Comparison of ENCODE assay signal across 10 mouse cellular contexts in genomic region chr3:96098616-96099267, GRCm38 (mm10). TPM values are rescaled to one million over a fixed set of nuclear protein-coding genes. Genes with fewer than 3 reads are reported as not detected.
DNase-seq lines count a peak whose midpoint lies in the region; ATAC-seq and TF ChIP-seq lines count a peak whose summit lies in the region.
"Had no signal": no experiment of that assay in that cellular context is flagged by ENCODE, and none has a peak within 500 bp of the region (broad histone marks: within the 10 kb centered on the region; RNA-seq: fewer than 3 reads in every experiment).

No protein-coding gene starts in this region.

- no peak for ATAC-seq in monocyte, adult 5-6 weeks (replicated peaks; ENCODE audit: insufficient number of reproducible peaks, low FRiP score, low TSS enrichment, poor library complexity, severe bottlenecking)
- peak; percentile 88 for ATAC-seq in stomach, postnatal 0 days (ENCODE audit: low FRiP score, low TSS enrichment)
- no peak for ATAC-seq in inflammation-experienced regulatory T-cells, adult 6 months

- no peaks in the 10 kb centered on the region for H3K36me3 ChIP-seq in stomach, postnatal 0 days (ENCODE audit: control insufficient read depth, insufficient read depth, low read length)
- H3K36me3 ChIP-seq in midbrain, embryonic 10.5 days: no peaks in the 10 kb centered on the region
- H3K36me3 ChIP-seq: embryonic facial prominence, embryonic 15.5 days; limb, embryonic 12.5 days had no signal

- no peaks in the 10 kb centered on the region for H3K27me3 ChIP-seq in stomach, postnatal 0 days (ENCODE audit: control insufficient read depth, insufficient read depth, low read length)
- no peaks in the 10 kb centered on the region for H3K27me3 ChIP-seq in midbrain, embryonic 10.5 days (ENCODE audit: low read depth, poor library complexity, severe bottlenecking)
- H3K27me3 ChIP-seq: embryonic facial prominence, embryonic 15.5 days; limb, embryonic 12.5 days had no signal

- DNase-seq in monocyte, adult 2 months (ENCODE audit: low read depth in 1 of 2, low spot score in 2 of 2): peak; percentile 34 to 44
- peak; percentile 15 to 38 for DNase-seq in gastrocnemius, adult 8-10 months (ENCODE audit: low spot score in 2 of 2)
- peak; percentile 52 for DNase-seq in kidney, postnatal 10 days
- peak; percentile 85 for DNase-seq in stomach, postnatal 0 days (ENCODE audit: low spot score)
- DNase-seq in c-Kit-positive CD71-positive TER-119-positive erythroid progenitor cells, embryonic 14.5 days (ENCODE audit: low spot score): no peak
- no peak for DNase-seq in midbrain, embryonic 10.5 days (ENCODE audit: low spot score)

- no peaks in the 10 kb centered on the region for H3K4me1 ChIP-seq in stomach, postnatal 0 days (replicated peaks; ENCODE audit: control insufficient read depth, insufficient read depth)
- H3K4me1 ChIP-seq in midbrain, embryonic 10.5 days: peaks cover 13% of the 10 kb centered on the region

- H3K27ac ChIP-seq in stomach, postnatal 0 days (replicated peaks): peak overlapping the region; percentile 74
- H3K27ac ChIP-seq in midbrain, embryonic 10.5 days (replicated peaks): no peak overlapping the region
- H3K27ac ChIP-seq: embryonic facial prominence, embryonic 15.5 days; limb, embryonic 12.5 days had no signal

- no peak for TF ChIP-seq CTCF in stomach, postnatal 0 days (IDR thresholded peaks at IDR 0.05; ENCODE audit: low read depth)

- H3K4me3 ChIP-seq in stomach, postnatal 0 days (ENCODE audit: low read depth, low read length): no peak overlapping the region
- H3K4me3 ChIP-seq in midbrain, embryonic 10.5 days: no peak overlapping the region
- H3K4me3 ChIP-seq: embryonic facial prominence, embryonic 15.5 days; limb, embryonic 12.5 days had no signal

- no peak overlapping the region for H3K9ac ChIP-seq in stomach, postnatal 0 days (ENCODE audit: low read length)
- H3K9ac ChIP-seq: embryonic facial prominence, embryonic 15.5 days; limb, embryonic 12.5 days had no signal

- no peak overlapping the region for H3K4me2 ChIP-seq in stomach, postnatal 0 days (replicated peaks; ENCODE audit: low read depth)
- H3K4me2 ChIP-seq: embryonic facial prominence, embryonic 15.5 days; limb, embryonic 12.5 days had no signal

- WGBS in stomach, postnatal 0 days: 24% methylated on average over 7 of the region's 7 CpGs
- WGBS in midbrain, embryonic 10.5 days: 79% methylated on average over 7 of the region's 7 CpGs

- no peaks in the 10 kb centered on the region for H3K9me3 ChIP-seq in stomach, postnatal 0 days (ENCODE audit: control insufficient read depth, low read length)
- H3K9me3 ChIP-seq in midbrain, embryonic 10.5 days (replicated peaks): no peaks in the 10 kb centered on the region
- H3K9me3 ChIP-seq: embryonic facial prominence, embryonic 15.5 days; limb, embryonic 12.5 days had no signal

- peak; percentile 52 for TF ChIP-seq EP300 in stomach, postnatal 0 days (optimal IDR thresholded peaks at IDR 0.05)

RNA-seq across cellular contexts. Expression of gene Otud7b, which starts 5.6 kb away (rescaled TPM):
- total RNA-seq in monocyte, adult 5-6 weeks (2017): 12.5 to 26.2 TPM (median 17.1 TPM) in 3 replicates
- total RNA-seq in gastrocnemius, adult 8-10 months (2022): 10 to 100 TPM; 61.8 to 77.4 (median 75.8) TPM
- 12.3 and 14.5 TPM in 2 replicates for polyA plus RNA-seq in stomach, postnatal 0 days (2015; fragmentation: Nextera tagmentation; extraction: Ambion mirVana)
- polyA plus RNA-seq in inflammation-experienced regulatory T-cells, adult 6 months (2017; shearing (Covaris generic)): 10 to 100 TPM in 1 of 3 experiments, 1 to 10 TPM in 2; 7.4 to 13.1 (median 9.9) TPM
- polyA plus RNA-seq in midbrain, embryonic 10.5 days (2016; fragmentation: Nextera tagmentation; extraction: Ambion mirVana): 16.5 and 18.9 TPM in 2 replicates

RNA-seq across cellular contexts. Expression of gene Vps45, which starts 40.5 kb away (rescaled TPM):
- 18.1 to 75.8 TPM (median 21.4 TPM) in 3 replicates for total RNA-seq in monocyte, adult 5-6 weeks (2017)
- total RNA-seq in gastrocnemius, adult 8-10 months (2022): 10 to 100 TPM; 11.3 to 16.8 (median 16.2) TPM
- 28.0 and 32.1 TPM in 2 replicates for polyA plus RNA-seq in stomach, postnatal 0 days (2015; fragmentation: Nextera tagmentation; extraction: Ambion mirVana)
- 10 to 100 TPM; 21.2 to 23.9 (median 23.9) TPM for polyA plus RNA-seq in inflammation-experienced regulatory T-cells, adult 6 months (2017; shearing (Covaris generic))
- polyA plus RNA-seq in midbrain, embryonic 10.5 days (2016; fragmentation: Nextera tagmentation; extraction: Ambion mirVana): 28.6 and 33.3 TPM in 2 replicates

Comparison
In these comparisons a context has a peak if more than half of its experiments do, and no peak if none do; other contexts are left out.
1. DNase-seq: peak in monocyte, adult 2 months (2 of 2), gastrocnemius, adult 8-10 months (2 of 2), kidney, postnatal 10 days (single experiment) and stomach, postnatal 0 days (single experiment); none in c-Kit-positive CD71-positive TER-119-positive erythroid progenitor cells, embryonic 14.5 days (single experiment) and midbrain, embryonic 10.5 days (single experiment).